Mouse (Mus musculus) left cerebral cortex, adult 2 months (tissue): Measurements from ENCODE around the gene Brdt. TPM values are rescaled to one million over a fixed set of nuclear protein-coding genes. Genes with fewer than 3 reads are reported as not detected.

Source experiments
- DNase-seq, 2 experiments: peaks; one replicate each; pipeline ENCODE4 v3.0.0; 2021 to 2022; ENCODE audit warnings: low spot score in 2 of 2, mixed read lengths in 1 of 2; ENCODE audit errors: extremely low spot score in 1 of 2
- H3K27ac ChIP-seq: fragments of 200-600 bp; 2 replicates; pipeline ENCODE4 v1.8.1; 2022
- H3K4me3 ChIP-seq: fragments of 200-600 bp; 2 replicates; pipeline ENCODE4 v1.8.1; 2022
- CTCF ChIP-seq: fragments of 200-600 bp; IDR thresholded peaks from 2 replicates; pipeline ENCODE4 v1.8.1; 2022; ENCODE audit warnings: antibody characterized with exemption, mild to moderate bottlenecking, moderate library complexity
- intact Hi-C: fragments of 180-260 bp; cut with DNase I; formaldehyde crosslinking; loops from one replicate; pipeline ENCODE4 v1.15.1; 2025
- total RNA-seq, 2 experiments: library from RNA; stranded (reverse); gene quantifications; 2 replicates each; pipeline ENCODE4 v1.2.3; 2021

Gene Brdt
- total RNA-seq, 2 experiments from 2014 or later: 13.2 to 17.7 TPM

DNA sequence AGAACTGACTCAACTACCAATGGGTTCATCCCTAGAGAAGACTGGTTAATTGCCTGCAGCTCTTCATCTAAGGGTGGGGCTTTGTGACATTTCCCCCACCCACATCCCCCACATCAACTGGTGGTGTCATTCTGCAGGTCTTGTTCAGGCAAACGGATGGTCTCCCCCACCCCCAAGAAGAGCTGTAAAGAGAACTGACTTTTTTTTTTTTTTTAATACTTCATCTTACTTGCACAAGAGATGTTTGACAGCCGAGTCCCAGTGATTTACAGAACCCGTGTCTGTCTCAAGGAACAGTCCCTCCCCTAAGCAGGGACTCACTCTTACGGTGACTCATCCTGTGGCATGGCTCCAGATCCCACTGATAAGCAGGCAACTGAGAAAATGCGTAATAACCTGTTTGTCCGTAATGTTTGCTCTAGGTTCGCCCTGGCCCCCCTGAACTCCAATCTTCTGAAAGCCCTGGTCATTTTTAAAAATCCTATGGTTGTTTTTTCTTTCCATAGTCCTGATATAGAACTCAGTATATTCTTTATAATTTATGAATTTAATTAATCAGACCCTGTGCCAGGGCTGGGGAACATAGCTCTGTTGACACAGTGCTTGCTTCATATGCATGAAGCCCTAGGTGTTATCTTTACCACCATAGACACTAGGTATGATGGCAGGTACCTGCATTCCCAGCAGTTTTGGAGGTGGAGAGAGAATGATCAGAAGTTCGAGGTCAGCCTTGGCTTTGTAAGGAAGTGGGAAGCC lies 35.7 kb upstream of the Brdt start:
- TF ChIP-seq CTCF: no peak; the same call in 1 of the 2 replicates
- intact Hi-C loops: no loop called here

GRCm38 (mm10) chr5:107295817-107296511 lies 35.0 kb upstream of the Brdt start:
- intact Hi-C loops: no loop called here
- TF ChIP-seq CTCF: no peak

More for the DNA sequence above, 35.7 kb upstream of the Brdt start:
- Histone ChIP-seq H3K4me3 (no peak overlapping the region), H3K27ac (no peak overlapping the region)
- no peak for DNase-seq

DNA sequence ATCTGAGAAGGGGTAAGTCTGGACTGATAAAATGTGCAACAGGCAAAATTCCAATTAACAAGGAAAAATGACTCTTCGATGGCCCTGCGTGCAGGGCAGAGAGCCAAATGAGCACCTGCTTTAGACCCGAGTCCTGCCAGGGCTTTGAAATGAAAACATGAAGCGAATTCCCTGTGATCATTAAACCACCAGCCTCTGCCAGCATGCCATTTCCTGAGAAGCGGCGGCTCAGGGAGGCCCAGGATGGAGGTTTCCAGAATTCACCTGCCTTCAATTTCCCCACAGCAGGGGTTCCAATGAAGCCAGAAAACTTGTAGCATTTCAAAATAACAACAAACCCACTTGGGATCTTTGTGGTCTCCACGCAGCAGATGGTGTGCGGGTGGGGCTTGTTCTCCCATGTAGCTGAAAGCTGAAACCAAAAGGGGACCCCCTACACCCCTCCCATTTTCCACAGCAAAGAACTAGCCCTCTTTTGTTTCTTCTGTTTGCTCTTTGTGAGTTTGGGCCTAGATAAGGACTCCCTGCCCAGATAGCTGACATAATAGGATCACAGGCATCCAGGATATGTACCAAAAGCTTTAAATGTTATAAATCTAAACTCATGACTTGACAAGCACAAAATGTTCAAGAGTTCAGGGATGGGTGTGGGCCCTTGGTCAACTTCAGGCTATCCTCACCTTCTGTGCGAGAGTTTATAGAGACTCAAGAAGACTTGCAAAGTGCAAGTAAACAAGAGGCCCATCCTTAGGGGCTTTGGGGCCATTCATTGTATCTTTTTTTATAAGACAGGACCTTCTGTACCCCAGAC lies 34.2 kb upstream of the Brdt start:
- TF ChIP-seq CTCF: no peak
- intact Hi-C loops: no loop called here
- DNase-seq: no peak

More at GRCm38 (mm10) chr5:107295817-107296511, 35.0 kb upstream of the Brdt start:
- DNase-seq: no peak
- H3K27ac ChIP-seq: no peak overlapping the region
- no peak overlapping the region for H3K4me3 ChIP-seq

GRCm38 (mm10) chr5:107298854-107299253 lies 32.1 kb upstream of the Brdt start:
- Histone ChIP-seq H3K4me3 (no peak overlapping the region), H3K27ac (no peak overlapping the region)
- no peak for TF ChIP-seq CTCF
- DNase-seq: no peak
- intact Hi-C loops: no loop called here

More for the DNA sequence above, 34.2 kb upstream of the Brdt start:
- H3K27ac ChIP-seq: no peak overlapping the region
- no peak overlapping the region for H3K4me3 ChIP-seq

DNA sequence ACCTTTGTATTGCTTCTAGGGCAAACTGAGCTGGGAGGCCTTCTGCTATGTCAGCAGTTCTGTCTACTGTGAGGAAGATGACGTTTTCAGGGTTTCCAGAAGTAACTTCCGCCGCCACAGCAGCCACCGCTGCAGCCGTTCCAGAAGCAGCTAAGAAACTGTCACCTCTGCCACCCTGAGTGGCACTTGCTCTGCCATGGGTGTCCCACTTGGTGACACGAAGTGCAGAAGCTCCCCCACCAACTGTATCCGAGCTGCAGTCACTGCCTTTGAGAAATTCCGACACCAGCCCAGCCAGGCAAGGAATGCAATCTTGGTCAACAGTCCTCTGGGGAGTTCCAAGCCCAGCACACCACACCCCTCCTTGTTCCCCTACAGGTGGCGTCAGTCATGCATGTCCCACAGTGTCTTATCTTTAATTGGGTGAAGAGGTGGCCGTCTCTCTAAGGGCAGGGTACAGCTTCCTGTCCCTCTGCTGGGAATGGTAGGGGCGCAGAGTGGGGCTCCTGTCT lies 27.6 kb upstream of the Brdt start:
- H3K27ac ChIP-seq: no peak overlapping the region

DNA sequence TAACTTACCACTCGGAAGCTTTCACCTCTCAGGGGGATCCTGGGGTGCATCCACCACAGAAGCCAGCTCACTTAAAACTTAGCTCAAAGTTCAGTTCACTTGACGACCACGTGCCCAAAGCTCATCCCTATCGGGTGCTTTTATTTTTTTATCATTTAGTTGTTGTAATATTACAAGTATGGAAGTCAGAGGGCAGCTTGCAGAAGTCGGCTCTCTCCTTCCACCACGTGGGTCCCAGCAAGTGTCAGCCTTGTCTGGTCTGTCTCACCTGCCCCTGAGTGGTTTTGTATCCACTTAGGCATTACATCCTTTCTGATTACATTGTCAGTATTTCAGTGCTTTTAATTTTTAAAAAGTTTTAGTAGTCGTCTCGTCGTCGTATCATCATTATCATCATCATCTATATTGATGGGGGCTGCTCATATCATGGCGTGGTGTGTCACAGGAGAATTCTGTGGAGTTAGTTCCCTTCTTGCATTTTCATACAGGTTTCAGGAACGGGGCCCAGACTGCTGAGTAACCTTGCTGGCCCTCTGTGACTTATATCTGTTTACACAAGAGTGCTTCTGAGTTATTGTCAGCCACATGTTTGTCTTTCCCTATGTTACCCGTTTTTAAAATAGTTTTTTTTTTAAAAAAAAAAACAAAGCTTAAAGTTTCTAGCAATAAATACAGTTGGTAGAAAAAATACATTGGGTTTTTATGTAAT lies 26.7 kb upstream of the Brdt start:
- DNase-seq: no peak
- no peak overlapping the region for H3K4me3 ChIP-seq
- TF ChIP-seq CTCF: no peak
- intact Hi-C loops: no loop called here
- no peak overlapping the region for H3K27ac ChIP-seq

More for the DNA sequence above, 27.6 kb upstream of the Brdt start:
- no peak for DNase-seq
- TF ChIP-seq CTCF: no peak
- H3K4me3 ChIP-seq: no peak overlapping the region
- intact Hi-C loops: no loop called here

DNA sequence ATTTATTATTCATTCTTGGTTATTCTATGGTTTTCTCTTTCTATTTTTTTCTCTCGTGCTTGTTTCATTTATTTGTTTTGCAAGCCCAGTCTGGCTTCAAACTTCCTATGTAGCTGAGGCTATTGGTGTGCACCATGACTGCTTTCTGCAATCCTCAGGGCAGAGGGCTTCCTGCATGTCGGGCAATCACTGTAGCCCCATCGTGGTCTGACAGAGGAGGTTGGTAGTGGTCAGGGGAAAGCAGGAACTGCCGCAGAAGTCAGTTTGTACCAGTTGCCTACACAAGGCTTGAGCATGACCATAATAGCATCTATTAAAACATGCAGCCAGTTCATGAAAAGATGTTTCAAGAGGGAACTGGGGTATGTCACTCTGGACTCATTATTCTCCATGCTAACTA lies 23.5 kb upstream of the Brdt start:
- H3K27ac ChIP-seq: no peak overlapping the region
- no peak for DNase-seq
- intact Hi-C loops: no loop called here
- TF ChIP-seq CTCF: no peak
- H3K4me3 ChIP-seq: no peak overlapping the region

- Histone ChIP-seq H3K4me3 (no peak overlapping the region), H3K27ac (no peak overlapping the region)
- no peak for TF ChIP-seq CTCF
- DNase-seq: no peak
- intact Hi-C loops: no loop called here
Measured at GRCm38 (mm10) chr5:107317141-107317540, 13.8 kb upstream of the Brdt start.

GRCm38 (mm10) chr5:107320703-107321102 lies 10.3 kb upstream of the Brdt start:
- no peak for DNase-seq
- intact Hi-C loops: loop anchor here (1.0 to 2.0 kb wide), 2 partner anchors 330 to 460 kb away; no protein-coding TSS in a partner anchor

DNA sequence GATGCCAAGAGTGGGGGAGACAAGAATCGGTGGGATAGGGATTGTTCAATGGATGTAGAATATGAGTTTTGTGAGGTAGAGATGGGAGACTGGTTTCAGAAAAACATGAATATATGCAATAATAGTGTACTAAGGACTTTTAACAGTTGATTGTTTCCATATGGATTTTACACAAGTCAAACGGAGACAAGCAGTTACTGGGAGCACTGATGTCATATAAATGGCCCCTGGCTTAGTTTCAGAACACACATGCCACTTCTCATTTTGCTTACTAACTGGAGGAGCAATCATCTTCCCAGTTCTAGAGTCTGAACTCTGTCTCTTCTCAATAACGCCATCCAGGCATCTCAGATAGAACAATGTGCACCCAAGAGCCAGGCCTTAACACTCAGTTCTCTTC lies 9.4 kb downstream of the Brdt start:
- DNase-seq: no peak
- no peak for TF ChIP-seq CTCF
- Histone ChIP-seq H3K27ac (no peak overlapping the region), H3K4me3 (no peak overlapping the region)
- intact Hi-C loops: no loop called here

More at GRCm38 (mm10) chr5:107320703-107321102, 10.3 kb upstream of the Brdt start:
- TF ChIP-seq CTCF: peak; percentile 80
- Histone ChIP-seq H3K4me3 (no peak overlapping the region), H3K27ac (no peak overlapping the region)

GRCm38 (mm10) chr5:107342891-107343290 lies 11.9 kb downstream of the Brdt start:
- TF ChIP-seq CTCF: no peak
- Histone ChIP-seq H3K27ac (no peak overlapping the region), H3K4me3 (no peak overlapping the region)
- no peak for DNase-seq
- intact Hi-C loops: no loop called here
